Mouse (Mus musculus): ENCODE data around the gene Hdac7. TPM values are rescaled to one million over a fixed set of nuclear protein-coding genes. Genes with fewer than 3 reads are reported as not detected.

Hdac7 gene
- total and polyA plus RNA-seq, 3 experiments: 23.7 to 61.8 (median 25.7) TPM

GRCm38 (mm10) chr15:97800853-97801252, 43.4 kb downstream of the Hdac7 start:
- intact Hi-C loops (cut with DNase I): no loop called here
- TF ChIP-seq CTCF (IDR thresholded peaks at IDR 0.05) (no peak), POLR2A (IDR thresholded peaks at IDR 0.05; ENCODE audit: insufficient read depth, low read depth, low read length) (no peak), EP300 (IDR thresholded peaks at IDR 0.05; ENCODE audit: insufficient read depth, low read depth, low read length) (no peak)
- Histone ChIP-seq H3K36me3 (ENCODE audit: control insufficient read depth, insufficient read depth, low read length) (no peaks in the 10 kb centered on the region), H3K27ac (no peak overlapping the region), H3K79me2 (replicated peaks; ENCODE audit: control insufficient read depth, insufficient read depth, low read length) (no peaks in the 10 kb centered on the region), H3K27me3 (ENCODE audit: control insufficient read depth, insufficient read depth, low read length) (no peaks in the 10 kb centered on the region), H3K4me1 (ENCODE audit: control insufficient read depth, insufficient read depth, low read length) (no peaks in the 10 kb centered on the region), H3K9ac (ENCODE audit: low read depth, low read length) (no peak overlapping the region), H3K4me3 (no peak overlapping the region)
- 87% methylated on average over 13 of the region's 13 CpGs for WGBS
- no peak for DNase-seq

- Histone ChIP-seq H3K9ac (ENCODE audit: low read depth, low read length) (no peak overlapping the region), H3K36me3 (ENCODE audit: control insufficient read depth, insufficient read depth, low read length) (no peaks in the 10 kb centered on the region), H3K4me1 (ENCODE audit: control insufficient read depth, insufficient read depth, low read length) (no peaks in the 10 kb centered on the region), H3K79me2 (replicated peaks; ENCODE audit: control insufficient read depth, insufficient read depth, low read length) (no peaks in the 10 kb centered on the region), H3K27ac (no peak overlapping the region), H3K4me3 (no peak overlapping the region), H3K27me3 (ENCODE audit: control insufficient read depth, insufficient read depth, low read length) (no peaks in the 10 kb centered on the region)
- no peak for DNase-seq
- 78% methylated on average over 10 of the region's 11 CpGs for WGBS
- no peak for TF ChIP-seq EP300 (IDR thresholded peaks at IDR 0.05; ENCODE audit: insufficient read depth, low read depth, low read length)
- TF ChIP-seq CTCF (IDR thresholded peaks at IDR 0.05): no peak
- TF ChIP-seq POLR2A (IDR thresholded peaks at IDR 0.05; ENCODE audit: insufficient read depth, low read depth, low read length): no peak
- intact Hi-C loops (cut with DNase I): no loop called here
Measured at GRCm38 (mm10) chr15:97799446-97799845, 44.9 kb downstream of the Hdac7 start.

DNA sequence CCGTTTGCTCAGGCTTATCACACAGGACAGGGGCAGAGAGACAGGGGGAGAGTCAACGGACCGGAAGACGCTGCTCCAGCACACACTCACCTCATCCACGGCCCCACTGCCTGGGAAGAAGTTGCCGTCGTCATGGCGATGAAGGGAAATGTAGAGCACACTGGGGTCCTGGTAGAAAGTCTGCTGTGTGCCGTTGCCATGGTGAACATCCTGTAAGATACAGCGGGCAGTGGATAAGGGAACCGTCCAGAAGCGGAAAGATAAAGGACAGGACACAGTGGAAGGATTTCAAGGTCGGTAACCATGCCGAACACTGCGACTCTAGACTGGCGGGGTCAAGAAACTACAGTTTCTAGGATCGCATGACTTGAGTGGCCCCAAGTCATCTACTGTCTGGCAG, 46.2 kb downstream of the Hdac7 start:
- no peaks in the 10 kb centered on the region for H3K79me2 ChIP-seq (replicated peaks; ENCODE audit: control insufficient read depth, insufficient read depth, low read length)
- H3K4me1 ChIP-seq (ENCODE audit: control insufficient read depth, insufficient read depth, low read length): no peaks in the 10 kb centered on the region
- 61% methylated on average over 17 of the region's 17 CpGs for WGBS
- no peak overlapping the region for H3K27ac ChIP-seq
- no peak for DNase-seq
- no peaks in the 10 kb centered on the region for H3K27me3 ChIP-seq (ENCODE audit: control insufficient read depth, insufficient read depth, low read length)
- intact Hi-C loops (cut with DNase I): no loop called here
- no peak overlapping the region for H3K9ac ChIP-seq (ENCODE audit: low read depth, low read length)
- H3K36me3 ChIP-seq (ENCODE audit: control insufficient read depth, insufficient read depth, low read length): no peaks in the 10 kb centered on the region
- no peak overlapping the region for H3K4me3 ChIP-seq
- TF ChIP-seq CTCF (IDR thresholded peaks at IDR 0.05) (no peak), POLR2A (IDR thresholded peaks at IDR 0.05; ENCODE audit: insufficient read depth, low read depth, low read length) (no peak), EP300 (IDR thresholded peaks at IDR 0.05; ENCODE audit: insufficient read depth, low read depth, low read length) (no peak)

- no peak for TF ChIP-seq CTCF (IDR thresholded peaks at IDR 0.05)
- TF ChIP-seq EP300 (IDR thresholded peaks at IDR 0.05; ENCODE audit: insufficient read depth, low read depth, low read length): no peak
- TF ChIP-seq POLR2A (IDR thresholded peaks at IDR 0.05; ENCODE audit: insufficient read depth, low read depth, low read length): no peak
- no peaks in the 10 kb centered on the region for H3K4me1 ChIP-seq (ENCODE audit: control insufficient read depth, insufficient read depth, low read length)
- DNase-seq: no peak
- no peaks in the 10 kb centered on the region for H3K36me3 ChIP-seq (ENCODE audit: control insufficient read depth, insufficient read depth, low read length)
- H3K27ac ChIP-seq: no peak overlapping the region
- intact Hi-C loops (cut with DNase I): no loop called here
- H3K4me3 ChIP-seq: no peak overlapping the region
- no peaks in the 10 kb centered on the region for H3K79me2 ChIP-seq (replicated peaks; ENCODE audit: control insufficient read depth, insufficient read depth, low read length)
- no peak overlapping the region for H3K9ac ChIP-seq (ENCODE audit: low read depth, low read length)
- whole genome bisulfite sequencing: 92% methylated on average over 17 of the region's 17 CpGs
- H3K27me3 ChIP-seq (ENCODE audit: control insufficient read depth, insufficient read depth, low read length): no peaks in the 10 kb centered on the region
Measured at GRCm38 (mm10) chr15:97796674-97797310, 47.5 kb downstream of the Hdac7 start.

- TF ChIP-seq CTCF (IDR thresholded peaks at IDR 0.05) (no peak), EP300 (IDR thresholded peaks at IDR 0.05; ENCODE audit: insufficient read depth, low read depth, low read length) (no peak), POLR2A (IDR thresholded peaks at IDR 0.05; ENCODE audit: insufficient read depth, low read depth, low read length) (no peak)
- DNase-seq: no peak
- no peak overlapping the region for H3K9ac ChIP-seq (ENCODE audit: low read depth, low read length)
- H3K4me3 ChIP-seq: no peak overlapping the region
- no peaks in the 10 kb centered on the region for H3K36me3 ChIP-seq (ENCODE audit: control insufficient read depth, insufficient read depth, low read length)
- WGBS: 97% methylated on average over 10 of the region's 10 CpGs
- no peaks in the 10 kb centered on the region for H3K79me2 ChIP-seq (replicated peaks; ENCODE audit: control insufficient read depth, insufficient read depth, low read length)
- no peaks in the 10 kb centered on the region for H3K4me1 ChIP-seq (ENCODE audit: control insufficient read depth, insufficient read depth, low read length)
- H3K27ac ChIP-seq: no peak overlapping the region
- intact Hi-C loops (cut with DNase I): no loop called here
- no peaks in the 10 kb centered on the region for H3K27me3 ChIP-seq (ENCODE audit: control insufficient read depth, insufficient read depth, low read length)
Measured at GRCm38 (mm10) chr15:97795559-97796235, 48.6 kb downstream of the Hdac7 start.

DNA sequence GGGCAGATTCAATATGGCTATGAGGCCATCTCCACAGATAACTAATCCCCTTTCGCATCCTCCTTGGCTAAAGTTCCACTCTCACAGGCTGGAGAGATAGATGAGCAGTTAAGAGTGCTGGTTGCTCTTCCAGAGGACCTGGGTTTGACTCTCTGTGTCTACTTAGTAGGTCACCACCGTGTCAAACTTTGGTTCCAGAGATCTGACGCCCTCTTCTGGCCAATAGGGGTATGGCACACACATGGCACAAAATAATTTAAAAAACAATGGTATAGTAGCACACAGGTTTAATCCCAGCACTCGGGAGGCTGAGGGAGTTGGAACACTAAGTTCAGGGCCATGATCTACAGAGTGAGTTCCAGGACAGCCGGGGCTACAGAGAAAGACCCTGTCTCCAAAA, 50.0 kb downstream of the Hdac7 start:
- Histone ChIP-seq H3K4me3 (no peak overlapping the region), H3K27ac (no peak overlapping the region), H3K9ac (ENCODE audit: low read depth, low read length) (no peak overlapping the region), H3K4me1 (ENCODE audit: control insufficient read depth, insufficient read depth, low read length) (peaks cover 4% of the 10 kb centered on the region), H3K36me3 (ENCODE audit: control insufficient read depth, insufficient read depth, low read length) (no peaks in the 10 kb centered on the region), H3K79me2 (replicated peaks; ENCODE audit: control insufficient read depth, insufficient read depth, low read length) (no peaks in the 10 kb centered on the region), H3K27me3 (ENCODE audit: control insufficient read depth, insufficient read depth, low read length) (no peaks in the 10 kb centered on the region)
- intact Hi-C loops (cut with DNase I): no loop called here
- peak; percentile 65 for TF ChIP-seq CTCF (IDR thresholded peaks at IDR 0.05)
- TF ChIP-seq EP300 (IDR thresholded peaks at IDR 0.05; ENCODE audit: insufficient read depth, low read depth, low read length): no peak
- no peak for DNase-seq
- WGBS: 72% methylated on average over 5 of the region's 5 CpGs
